Mouse (Mus musculus) cerebellum, adult 18-20 months (tissue): ENCODE data around the gene Rbm4.
"Not testable (repeated sequence)": the region's sequence is repeated elsewhere in the genome, so short reads cannot be mapped to it uniquely, and the experiment has no call there.

Source experiments
- DNase-seq, 2 experiments: peaks; one replicate each; pipeline ENCODE4 v3.0.0; 2021

Rbm4 gene

DNA sequence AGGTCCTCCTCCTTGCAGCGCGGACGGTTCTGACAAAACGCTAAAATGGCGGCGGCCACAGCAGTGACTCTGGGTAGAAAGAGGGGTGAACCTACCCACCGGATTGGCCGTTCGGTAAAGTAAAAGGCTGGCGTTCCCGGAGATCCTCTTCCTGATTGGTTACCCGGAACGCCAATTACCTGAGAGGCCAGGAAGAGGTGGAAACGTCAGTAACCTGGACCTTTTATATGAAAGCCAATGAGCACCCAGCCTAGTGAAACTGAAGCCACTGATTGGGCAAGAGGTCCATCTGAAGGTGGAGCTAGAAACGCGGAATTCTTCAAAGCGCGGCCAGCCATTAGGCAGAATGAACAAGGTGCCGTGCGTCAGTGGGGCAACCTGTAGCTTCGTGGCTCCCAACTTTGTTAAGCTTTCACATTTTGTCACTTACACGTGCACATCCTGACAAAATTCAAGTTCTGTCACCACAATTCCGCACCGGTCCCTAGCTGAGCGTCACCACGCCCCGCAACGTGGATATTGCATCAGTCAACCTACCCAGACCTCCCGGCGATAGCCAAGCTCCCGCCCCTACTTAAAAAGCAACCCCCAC, at the start of gene Rbm4:
TSS of gene Rbm4 (minus strand) at position 71 of the 592 bp plus-strand sequence.
- DNase-seq, result peak; percentile 97 to 99

DNA sequence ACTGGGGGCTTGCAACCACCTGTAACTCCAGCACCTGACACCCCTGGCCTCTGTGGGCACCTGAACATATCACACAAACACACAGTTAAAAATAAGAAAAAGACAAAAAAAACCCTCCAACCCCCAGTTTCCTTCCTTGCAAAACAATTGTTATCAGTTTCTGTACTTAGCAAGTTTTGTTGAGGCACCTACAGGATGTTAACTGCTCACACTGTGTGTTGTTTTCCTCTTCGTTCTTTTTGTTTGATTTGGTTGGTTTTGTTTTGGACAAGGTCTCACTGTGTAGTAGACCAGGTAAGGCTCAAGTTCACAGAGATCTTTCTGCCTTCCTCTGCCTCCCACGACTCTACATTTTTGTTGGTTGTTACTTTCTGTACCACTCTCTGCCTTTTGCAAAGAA, 48.9 kb upstream of the Rbm4 start:
- no peak for DNase-seq

DNA sequence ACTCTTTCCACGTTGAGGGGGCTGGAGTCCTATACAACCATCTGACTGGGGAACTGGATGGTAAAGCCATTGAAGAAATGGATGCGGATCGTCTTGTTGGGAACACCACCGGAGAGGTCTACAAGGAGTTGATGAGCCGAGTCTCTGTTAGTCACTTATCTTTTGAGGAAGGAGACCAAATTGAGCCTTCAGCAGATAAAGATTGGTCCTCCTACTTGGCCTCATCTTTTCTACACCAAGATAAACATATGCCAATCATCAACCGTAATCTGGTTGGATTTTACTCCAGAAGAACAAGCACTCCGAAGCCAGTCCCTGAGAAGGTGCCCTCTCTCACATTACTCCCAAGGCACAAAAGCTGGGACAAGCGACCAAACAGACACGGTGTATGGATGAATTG, 47.1 kb upstream of the Rbm4 start:
- DNase-seq, result no peak

DNA sequence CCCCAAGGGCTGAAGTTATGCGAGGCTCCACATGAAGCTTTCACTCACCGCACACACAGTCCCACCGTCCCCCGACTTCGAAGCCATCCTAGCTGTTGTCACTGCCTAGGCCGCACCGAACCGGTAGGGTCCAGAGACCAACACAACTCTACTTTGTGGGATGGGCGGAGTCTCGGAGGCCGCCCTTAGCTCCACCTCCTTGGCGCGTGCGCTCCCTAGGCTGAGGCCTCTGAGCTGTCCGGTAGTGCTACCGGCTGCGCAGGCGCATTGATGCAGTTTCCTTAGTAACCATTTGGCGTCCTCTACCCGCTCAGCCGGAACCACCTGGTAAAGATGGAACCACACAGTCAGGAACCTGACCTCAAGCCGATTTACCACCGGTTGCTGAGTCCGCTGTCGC, 45.4 kb upstream of the Rbm4 start, which contains the start of the genes Ccs and Ccdc87:
TSS of gene Ccs (minus strand) at position 184 of the 400 bp plus-strand sequence.
TSS of gene Ccdc87 (plus strand) at position 218 of the 400 bp plus-strand sequence.
- peak; percentile 96 to 98 for DNase-seq

DNA sequence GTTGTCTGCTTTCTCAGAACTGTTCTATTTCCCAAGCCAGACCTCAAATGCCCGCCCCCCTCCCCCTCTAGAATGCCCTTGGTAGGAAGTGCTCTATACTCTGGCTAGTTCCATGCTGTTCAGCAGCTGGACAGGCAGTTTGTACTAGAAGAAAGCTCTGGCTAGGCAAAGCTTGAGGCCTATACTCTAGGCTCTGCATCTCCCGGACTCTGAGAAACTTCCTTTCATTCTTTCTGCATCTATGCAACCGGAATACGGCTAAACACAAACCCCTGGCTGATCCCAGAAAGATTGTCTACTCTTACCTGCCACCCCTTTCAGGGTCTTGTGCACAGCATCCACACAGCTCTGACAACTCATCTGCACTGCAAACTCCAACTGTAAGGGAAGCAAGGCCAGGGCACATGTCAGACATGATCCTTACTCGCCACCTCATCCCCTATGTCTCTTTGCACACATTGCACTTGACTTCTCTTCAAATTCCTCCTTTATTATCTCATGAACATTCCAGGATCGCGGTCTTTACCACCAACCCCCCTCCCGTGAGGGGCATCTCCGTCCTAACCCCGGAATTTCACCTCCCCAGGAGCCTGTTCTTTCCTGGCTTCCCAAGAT, 44.9 kb upstream of the Rbm4 start:
- no peak for DNase-seq

DNA sequence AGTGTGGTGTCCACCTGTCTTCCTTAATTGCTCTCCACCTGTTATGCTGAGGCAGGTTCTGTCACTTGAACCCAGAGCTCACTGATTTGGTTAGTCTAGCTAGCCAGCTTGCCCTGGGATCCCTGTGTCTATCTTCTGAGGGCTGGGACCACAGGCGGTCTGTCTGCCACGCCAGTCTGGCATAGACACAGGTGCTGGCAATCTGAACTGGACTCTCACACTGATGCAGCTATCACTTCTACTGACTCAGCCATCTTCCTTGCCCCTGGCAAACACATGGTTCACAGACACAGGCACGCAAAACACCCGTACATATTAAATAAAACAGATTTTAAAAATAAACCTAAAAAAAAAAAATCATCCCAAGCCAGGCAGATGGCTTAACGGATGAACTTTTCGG, 43.3 kb upstream of the Rbm4 start:
- no peak for DNase-seq

DNA sequence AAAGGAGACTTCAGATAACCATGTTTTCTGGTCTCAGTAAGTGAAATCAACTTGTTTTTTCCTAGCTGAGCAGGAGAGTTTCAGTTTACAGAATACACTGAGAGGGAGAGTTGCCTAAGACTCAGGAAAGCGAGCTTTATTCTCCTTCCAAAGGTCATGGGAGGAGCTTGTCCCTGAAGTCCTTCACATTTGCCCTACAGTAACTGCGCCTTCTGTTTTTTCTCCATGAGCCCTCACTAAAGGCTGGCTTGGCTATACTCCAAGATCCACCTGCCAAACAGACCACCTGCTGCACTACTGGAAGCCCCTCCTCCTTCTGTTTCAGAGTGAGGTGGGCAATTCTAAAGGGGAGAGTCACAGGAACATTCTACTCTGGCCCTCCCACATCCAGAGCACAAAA, 42.4 kb upstream of the Rbm4 start:
- no peak for DNase-seq

DNA sequence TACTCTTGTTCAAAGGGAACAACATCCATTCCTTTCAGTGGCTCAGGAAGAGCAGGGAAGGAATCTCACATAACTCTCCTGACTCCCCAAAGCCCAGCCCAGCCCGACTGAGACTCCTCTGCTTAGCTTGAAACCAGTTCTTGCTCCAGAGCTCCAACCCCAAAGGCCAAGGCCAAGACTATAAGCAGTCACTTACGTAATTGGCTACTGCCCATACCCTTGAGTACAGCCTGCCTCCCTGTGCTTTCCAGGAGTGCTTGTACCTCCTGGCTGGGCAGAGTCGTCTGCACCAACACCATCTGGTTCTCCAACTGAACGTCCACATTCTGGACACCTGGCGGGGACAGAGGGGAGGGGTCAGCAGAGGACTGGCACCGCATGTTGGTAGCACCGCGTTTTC, 40.3 kb upstream of the Rbm4 start:
- no peak for DNase-seq

DNA sequence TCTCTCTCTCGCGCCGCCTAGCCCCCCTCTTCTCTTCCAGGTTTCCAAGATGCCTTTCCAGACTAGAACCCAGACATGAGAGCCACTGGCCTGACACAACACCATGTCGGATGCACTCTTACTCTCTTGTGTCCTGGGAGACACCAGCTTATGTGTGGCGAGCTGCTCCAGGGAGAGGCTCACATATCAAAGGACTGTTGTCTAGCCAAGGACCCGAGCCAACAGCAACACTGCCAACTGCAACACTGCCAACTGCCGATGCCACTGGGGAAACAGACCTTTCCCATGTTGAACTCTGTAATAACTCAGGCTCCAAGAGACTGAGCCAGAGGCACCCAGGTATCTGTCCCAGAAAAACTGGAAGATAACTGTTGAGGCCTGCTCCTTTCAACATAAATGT, 35.5 kb upstream of the Rbm4 start:
- DNase-seq, result peak; percentile 79 to 85

DNA sequence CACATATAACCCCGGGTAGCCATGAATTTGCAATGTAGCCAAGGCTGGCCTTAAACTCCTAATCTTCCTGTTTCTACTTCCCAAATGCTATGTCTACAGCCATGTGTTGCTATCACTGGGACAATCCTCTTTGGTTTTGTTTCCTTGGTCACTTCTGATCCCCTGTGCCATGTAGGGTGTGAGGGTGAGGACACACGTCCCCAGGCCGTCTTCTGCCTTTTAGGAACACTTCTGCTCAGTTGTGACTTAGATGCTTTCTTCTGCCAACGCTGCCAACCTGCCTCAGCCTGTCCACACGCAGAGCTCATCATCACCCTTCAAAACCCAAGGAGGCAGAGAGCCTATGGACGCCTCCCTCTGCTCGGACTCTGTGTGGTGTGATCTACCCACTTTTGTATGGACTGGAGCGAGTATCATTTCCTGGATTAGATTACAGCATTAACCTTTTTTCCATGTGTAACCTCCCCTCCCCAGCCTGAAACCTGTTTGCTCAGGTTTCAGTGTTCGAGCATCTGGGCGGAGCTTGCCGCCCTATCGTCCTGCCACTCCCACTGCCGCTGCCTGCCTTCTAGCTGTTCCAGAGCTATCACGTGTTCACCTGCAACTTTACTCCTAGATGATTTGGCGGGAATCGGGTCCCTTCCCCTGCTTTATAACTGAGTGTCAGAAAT, 34.9 kb upstream of the Rbm4 start:
- no peak for DNase-seq

DNA sequence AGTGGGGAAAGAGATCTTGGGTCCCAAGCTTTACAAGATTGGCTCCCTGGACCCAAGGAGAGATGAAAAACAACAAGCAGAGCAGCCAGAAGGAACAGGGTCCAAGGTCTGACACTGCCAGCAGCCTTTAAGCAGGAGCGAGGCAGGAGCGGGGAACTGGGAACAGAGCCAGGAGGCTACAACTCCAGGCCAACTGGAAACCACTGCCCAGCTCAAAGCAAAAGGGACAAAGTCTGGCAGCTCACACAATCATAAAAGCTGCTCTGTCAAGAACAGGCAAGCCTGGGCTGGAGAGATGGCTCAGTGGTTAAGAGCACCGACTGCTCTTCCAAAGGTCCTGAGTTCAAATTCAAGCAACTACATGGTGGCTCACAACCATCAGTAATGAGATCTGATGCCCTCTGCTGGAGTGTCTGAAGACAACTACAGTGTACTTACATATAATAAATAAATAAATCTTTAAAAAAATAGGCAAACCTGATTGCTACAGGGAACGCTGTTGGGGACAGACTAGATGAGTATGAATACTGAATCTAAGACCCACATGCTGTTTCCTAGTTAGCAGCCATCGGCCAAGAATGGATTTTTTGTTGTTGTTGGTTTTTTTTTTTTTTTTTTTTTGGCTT, 27.1 kb upstream of the Rbm4 start:
- DNase-seq, result peak; percentile 42 to 50

DNA sequence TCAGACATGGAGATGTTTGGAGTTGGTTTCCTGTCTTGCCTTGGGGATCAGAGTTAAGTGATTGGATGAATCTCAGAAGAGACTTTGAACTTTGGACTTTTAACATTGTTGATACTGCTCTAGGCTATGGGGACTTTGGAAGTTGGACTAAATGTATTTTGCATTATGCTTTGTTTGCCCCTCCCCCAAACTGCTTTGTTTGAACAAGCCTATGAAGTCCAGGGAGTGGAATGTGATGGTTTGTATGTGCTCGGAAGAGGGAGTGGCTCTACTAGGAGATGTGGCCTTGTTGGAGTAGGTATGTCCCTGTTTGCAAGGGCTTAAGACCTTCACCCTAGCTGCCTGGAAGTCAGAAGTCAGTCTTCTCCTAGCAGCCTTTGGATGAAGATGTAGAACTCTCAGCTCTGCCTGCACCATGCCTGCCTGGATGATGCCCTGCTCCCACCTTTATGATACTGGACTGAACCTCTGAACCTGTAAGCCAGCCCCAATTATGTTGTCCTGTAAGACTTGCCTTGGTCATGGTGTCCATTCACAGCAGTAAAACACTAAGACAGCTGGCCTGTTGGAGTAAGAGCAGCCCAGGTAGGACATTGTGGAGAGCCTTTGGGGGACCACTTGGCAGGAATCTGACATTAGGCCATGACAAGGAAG, 23.6 kb upstream of the Rbm4 start:
- DNase-seq, result no peak

DNA sequence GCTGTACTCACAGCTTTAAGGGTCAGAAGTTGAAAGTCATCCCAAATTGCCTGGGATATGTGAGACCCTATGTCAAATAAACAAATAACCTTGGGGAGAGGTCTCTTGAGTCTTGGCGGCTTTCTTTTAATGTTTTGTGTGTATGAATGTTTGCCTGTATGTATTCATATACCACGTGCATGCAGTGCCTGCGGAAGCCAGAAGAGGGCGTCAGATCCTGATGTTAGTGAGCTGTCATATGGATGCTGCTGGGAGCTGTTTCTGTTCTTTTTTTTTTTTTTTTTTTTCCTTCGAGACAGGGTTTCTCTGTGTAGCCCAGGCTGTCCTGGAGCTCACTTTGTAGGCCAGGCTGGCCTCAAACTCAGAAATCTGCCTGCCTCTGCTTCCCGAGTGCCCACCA, 19.3 kb upstream of the Rbm4 start:
- peak; percentile 32 to 33 for DNase-seq

DNA sequence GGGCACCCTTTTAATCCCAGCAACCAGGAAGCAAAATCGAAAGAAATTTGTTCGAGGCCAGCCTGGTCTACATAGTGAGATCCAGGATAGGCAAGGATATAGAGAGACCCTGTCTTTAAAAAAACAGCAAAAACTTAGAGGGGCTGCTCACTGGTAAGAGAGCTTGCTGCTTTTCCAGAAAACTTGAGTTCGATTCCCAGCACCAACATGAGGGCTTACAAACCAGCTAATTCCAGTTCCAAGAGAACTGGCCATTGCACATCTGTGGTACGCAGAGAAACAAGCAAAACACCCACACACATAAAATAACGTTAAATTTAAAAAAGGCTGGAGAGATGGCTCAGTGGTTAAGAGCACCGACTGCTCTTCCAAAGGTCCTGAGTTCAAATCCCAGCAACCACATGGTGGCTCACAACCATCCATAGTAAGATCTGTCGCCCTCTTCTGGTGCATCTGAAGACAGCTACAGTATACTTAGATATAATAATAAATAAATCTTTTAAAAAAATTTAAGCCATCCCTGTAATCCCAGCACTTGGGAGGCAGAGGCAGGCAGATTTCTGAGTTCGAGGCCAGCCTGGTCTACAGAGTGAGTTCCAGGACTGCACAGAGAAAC, 18.7 kb upstream of the Rbm4 start:
- DNase-seq, result not testable (repeated sequence)

DNA sequence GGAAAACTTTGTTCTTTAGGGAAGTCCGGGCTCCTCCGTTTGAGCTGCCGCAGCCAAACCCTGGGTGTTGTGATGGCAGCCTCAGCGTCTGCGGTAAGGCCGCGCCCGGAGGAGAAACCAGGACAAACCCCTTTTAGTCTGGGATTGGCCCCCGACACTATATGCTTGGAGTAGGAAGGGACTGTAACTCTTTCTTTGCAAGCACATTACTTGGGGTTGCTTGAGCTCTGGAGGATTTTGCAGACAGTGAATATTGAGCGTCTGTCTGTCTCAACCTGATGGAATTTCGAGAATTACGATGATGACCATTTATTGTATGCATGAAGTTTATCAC, 18.2 kb upstream of the Rbm4 start:
- no peak for DNase-seq

DNA sequence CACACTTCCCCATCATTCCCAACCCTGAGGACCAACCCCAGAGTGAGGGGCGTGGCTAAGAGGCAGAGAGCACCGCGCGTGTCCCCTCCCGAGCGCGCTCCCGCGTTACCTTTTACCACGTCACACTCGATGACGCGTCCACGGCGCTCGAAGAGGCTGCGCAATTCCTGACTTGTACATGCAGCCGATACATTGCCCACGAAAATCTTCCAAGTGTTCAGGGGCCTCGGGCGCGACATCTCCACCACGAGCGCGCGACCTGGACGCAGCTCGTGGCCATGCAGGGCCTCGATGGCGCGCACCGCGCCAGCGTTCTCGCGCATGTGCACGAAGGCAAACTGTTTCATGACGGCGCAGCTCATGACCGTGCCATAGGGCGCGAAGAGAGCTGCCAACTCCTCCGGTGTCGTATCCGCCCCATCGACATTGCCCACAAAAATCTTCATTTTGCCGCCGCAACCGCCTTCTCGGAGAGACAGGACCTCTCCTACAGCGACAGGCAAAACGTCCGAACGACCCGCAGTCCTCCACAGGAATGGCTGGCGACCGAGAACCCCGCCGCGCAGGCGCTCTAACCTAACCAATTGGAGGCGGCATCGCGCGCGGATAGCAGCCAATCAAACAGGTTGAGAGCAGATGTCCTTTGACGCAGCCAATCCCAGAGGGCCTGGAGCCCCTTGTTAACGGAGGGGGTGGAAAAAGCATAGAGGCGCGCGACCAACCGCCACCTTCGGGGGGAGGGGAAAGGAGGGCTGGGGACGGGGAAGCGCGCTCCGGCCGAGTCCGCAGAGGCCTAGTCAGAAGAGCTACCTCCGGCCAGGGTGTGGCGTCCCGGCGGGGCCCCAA, 17.6 kb upstream of the Rbm4 start, which contains the start of the genes Gm21992 and Rbm14:
TSS of gene Gm21992 (minus strand) at position 550 of the 846 bp plus-strand sequence.
TSS of gene Rbm14 (minus strand) at position 572 of the 846 bp plus-strand sequence.
- DNase-seq, result peak; percentile 98 to 99

DNA sequence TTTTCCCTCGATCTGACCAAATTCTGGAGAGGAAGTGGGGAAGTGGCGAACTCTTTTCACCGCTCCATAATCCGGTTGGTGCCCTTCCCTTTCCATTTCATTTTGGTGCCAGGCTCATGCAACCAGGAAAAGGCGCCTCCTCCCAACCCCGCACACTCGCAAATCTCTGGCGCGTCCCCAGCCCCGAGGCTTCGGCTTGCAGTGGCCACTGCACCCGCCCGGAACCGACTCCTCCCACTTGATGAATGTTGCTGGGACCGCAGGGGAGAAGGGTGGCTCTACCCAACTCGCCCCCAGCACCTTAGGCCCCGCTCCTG, 17.0 kb upstream of the Rbm4 start:
- DNase-seq, result no peak

DNA sequence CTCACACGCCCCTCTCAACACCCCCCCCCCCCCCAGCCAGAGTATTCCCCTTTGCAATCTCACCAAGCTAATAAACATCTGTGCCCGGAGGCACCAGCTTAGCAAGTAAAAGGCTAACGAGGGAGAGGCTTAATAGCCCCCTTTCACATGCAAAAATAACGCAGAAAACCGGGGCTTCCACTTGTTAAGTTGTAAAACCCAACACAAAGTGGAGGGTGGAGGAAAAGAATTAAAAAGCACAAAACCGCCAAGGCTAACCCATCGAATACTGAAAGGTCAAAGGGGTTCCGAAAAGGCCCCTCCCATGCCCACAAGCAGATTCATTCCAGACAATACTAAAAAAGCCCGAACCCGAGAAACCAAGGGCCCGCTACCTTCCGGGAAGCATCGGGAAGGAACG, 16.6 kb upstream of the Rbm4 start:
- DNase-seq, result no peak

DNA sequence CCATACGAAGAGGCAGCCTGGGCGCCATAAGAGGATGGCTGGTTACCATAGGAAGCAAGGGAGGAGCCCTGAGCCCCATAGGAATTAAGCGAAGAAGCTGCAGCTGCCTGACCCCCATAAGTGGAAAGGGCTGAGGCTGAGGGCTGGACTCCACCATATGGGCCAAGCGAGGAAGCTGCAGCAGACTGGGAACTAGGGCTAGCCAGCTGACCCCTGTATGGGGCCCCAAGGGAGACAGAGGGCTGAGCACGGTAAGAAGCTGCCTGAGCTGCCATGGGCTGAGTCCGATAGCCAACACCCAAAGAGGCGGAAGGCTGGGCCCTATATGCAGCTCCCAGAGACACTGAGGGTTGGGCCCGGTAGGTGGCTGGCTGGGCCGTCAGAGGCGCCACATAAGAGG, 9.6 kb upstream of the Rbm4 start:
- peak in 1 of 2 experiments; percentile 28 for DNase-seq

DNA sequence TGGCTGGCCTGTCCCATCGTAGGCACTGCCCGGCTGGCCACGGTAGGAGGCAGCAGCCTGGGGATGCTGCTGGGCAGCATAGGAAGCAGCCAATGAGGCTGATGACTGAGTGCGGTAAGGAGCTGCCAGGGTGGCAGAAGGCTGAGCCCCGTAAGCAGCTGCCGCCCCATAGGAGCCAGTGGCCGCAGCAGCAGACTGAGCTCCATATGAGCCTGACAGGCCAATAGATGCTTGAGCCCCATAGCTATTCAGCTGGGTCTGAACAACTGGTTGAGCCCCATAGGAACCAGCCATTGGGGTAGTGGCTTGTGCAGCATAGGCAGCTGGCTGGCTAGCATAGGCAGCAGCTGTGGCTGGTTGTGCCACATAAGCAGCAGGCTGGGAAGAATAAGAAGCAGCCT, 9.0 kb upstream of the Rbm4 start:
- DNase-seq, result peak; percentile 60 to 63

DNA sequence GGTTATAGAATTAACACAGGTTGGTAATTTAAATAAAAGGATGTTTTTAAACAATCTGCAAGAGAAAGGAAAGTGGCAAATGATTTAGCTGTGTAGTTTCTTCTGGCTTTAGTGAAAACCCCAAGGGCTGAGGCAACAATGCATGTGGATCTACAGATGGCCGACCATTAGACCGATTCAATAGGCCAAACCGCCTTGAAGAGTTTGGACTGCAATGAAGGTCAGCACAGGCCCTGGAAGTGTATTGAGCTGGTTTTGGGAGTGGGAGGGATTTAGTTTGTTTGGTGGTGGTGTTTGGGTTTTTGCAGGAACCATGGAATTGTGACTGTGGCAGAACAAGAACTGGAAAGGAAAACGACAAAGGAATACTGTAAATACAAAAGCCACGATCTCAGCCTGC, 5.4 kb upstream of the Rbm4 start:
- no peak for DNase-seq

DNA sequence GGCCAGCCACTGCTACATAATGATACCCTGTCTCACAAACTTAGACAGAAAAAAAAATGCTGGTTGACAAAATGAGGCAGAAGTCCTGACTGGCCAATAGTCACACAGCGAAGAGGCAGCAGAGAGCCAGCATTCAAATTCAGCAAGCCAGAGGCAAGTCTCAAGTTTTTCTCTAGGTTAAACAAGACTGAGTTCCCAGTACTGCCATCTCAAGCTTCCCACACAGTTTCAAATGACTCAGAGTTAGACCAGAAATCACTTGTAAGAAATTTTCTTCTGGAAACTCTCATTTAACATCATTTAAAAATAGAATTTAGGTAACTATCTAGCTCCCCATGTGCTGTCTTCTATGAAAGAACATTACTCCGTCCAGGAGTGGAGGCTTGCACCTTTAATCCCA, 4.1 kb upstream of the Rbm4 start:
- DNase-seq, result no peak
